19 mouse cellular contexts compared by ENCODE assay signal in the genomic region with DNA sequence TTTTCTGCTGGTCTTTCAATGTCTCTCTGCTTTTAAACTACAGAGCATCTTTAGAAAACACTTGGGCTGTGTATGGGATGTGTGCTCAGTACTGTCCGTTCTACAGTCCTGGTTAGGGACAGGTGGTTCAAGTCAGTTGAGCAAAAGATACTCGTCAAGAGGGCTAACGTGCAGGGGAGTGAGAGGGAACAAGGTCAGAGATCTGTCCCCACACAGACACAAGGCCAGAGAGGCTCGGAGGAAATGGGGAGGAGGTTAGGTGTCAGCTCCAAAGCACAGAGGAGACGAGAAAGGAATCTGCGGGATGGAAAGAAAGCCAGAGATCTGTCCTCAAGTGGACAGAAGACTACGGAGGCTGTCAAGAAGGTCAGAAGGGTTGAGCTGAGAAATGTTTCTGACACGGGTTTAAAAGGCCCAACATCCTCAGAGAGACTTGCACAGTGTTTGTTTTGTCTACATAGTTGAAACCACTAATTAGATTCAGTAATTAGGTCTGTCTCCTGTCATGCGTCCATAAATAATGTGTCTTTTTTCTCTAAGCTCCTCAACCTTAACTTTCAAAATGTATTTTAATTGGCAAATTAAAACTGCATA. TPM values are rescaled to one million over a fixed set of nuclear protein-coding genes. Genes with fewer than 3 reads are reported as not detected.
DNase-seq lines count a peak whose midpoint lies in the region; ATAC-seq and TF ChIP-seq lines count a peak whose summit lies in the region.
"Had no signal": no experiment of that assay in that cellular context is flagged by ENCODE, and none has a peak within 500 bp of the region (broad histone marks: within the 10 kb centered on the region; RNA-seq: fewer than 3 reads in every experiment).

No protein-coding gene starts in this region.

- no peaks in the 10 kb centered on the region for H3K4me1 ChIP-seq in kidney, adult 2 months (ENCODE audit: control insufficient read depth, insufficient read depth, low read length)
- H3K4me1 ChIP-seq in neural tube, embryonic 15.5 days, result 0 out of 2 replicates have a peak, but pooled peaks cover 3% of the 10 kb centered on the region
- H3K4me1 ChIP-seq: embryonic facial prominence, embryonic 13.5 days had no signal

- H3K4me3 ChIP-seq in kidney, adult 2 months (ENCODE audit: insufficient read depth, low read depth, low read length), result no peak overlapping the region
- H3K4me3 ChIP-seq in neural tube, embryonic 15.5 days (replicated peaks), result no peak overlapping the region
- H3K4me3 ChIP-seq: embryonic facial prominence, embryonic 13.5 days; forebrain, embryonic 15.5 days; heart, embryonic 13.5 days; hindbrain, embryonic 13.5 days had no signal

- no peaks in the 10 kb centered on the region for H3K27me3 ChIP-seq in kidney, adult 2 months (replicated peaks; ENCODE audit: control insufficient read depth, insufficient read depth, low read length)
- no peaks in the 10 kb centered on the region for H3K27me3 ChIP-seq in neural tube, embryonic 15.5 days (replicated peaks)
- H3K27me3 ChIP-seq: embryonic facial prominence, embryonic 13.5 days; forebrain, embryonic 15.5 days; heart, embryonic 13.5 days; hindbrain, embryonic 13.5 days; Patski had no signal

- 52% methylated on average over 9 of the region's 9 CpGs for WGBS in kidney, adult 2 months
- WGBS in neural tube, embryonic 15.5 days, result 72% methylated on average over 9 of the region's 9 CpGs

- no peaks in the 10 kb centered on the region for H3K9me3 ChIP-seq in neural tube, embryonic 15.5 days (replicated peaks)
- H3K9me3 ChIP-seq: embryonic facial prominence, embryonic 13.5 days; forebrain, embryonic 15.5 days; heart, embryonic 13.5 days; hindbrain, embryonic 13.5 days had no signal

- no peak overlapping the region for H3K4me2 ChIP-seq in neural tube, embryonic 15.5 days
- H3K4me2 ChIP-seq: embryonic facial prominence, embryonic 13.5 days; forebrain, embryonic 15.5 days; heart, embryonic 13.5 days; hindbrain, embryonic 13.5 days had no signal

- H3K9ac ChIP-seq in neural tube, embryonic 15.5 days (replicated peaks), result no peak overlapping the region
- H3K9ac ChIP-seq: embryonic facial prominence, embryonic 13.5 days; forebrain, embryonic 15.5 days; heart, embryonic 13.5 days; hindbrain, embryonic 13.5 days had no signal

- DNase-seq in kidney, adult 2 months, result peak; percentile 40
- no peak for DNase-seq in kidney, adult 18-20 months
- DNase-seq in retina, postnatal 1 day, result peak; percentile 51
- DNase-seq in retina, embryonic 14.5 days (ENCODE audit: low spot score), result no peak
- peak; percentile 58 for DNase-seq in kidney, postnatal 14 days
- DNase-seq: adrenal gland, postnatal 14 days; cerebellum, adult 18-20 months; cerebellum, adult 9-11 months; cerebellum, postnatal 36 days; gastrocnemius, postnatal 36 days; heart, adult 11 months had no signal

- no peak for ATAC-seq in neural tube, embryonic 15.5 days (ENCODE audit: low FRiP score)
- no peak for ATAC-seq in erythroblast, adult 5-6 weeks (replicated peaks; ENCODE audit: low FRiP score, poor library complexity, severe bottlenecking)
- ATAC-seq: activated CD4-positive, CD25-positive, alpha-beta regulatory T cell, adult 4 months; forebrain, embryonic 15.5 days; Patski had no signal

- no peak for TF ChIP-seq CTCF in kidney, adult 2 months (conservative IDR thresholded peaks at IDR 0.05; ENCODE audit: insufficient read depth, insufficient read length, low read depth, low read length)

- TF ChIP-seq POLR2A in kidney, adult 2 months (IDR thresholded peaks at IDR 0.05; ENCODE audit: low read depth, low read length), result no peak

- no peak overlapping the region for H3K27ac ChIP-seq in kidney, adult 2 months (ENCODE audit: insufficient read depth, low read depth, low read length)
- no peak overlapping the region for H3K27ac ChIP-seq in neural tube, embryonic 15.5 days (replicated peaks)
- H3K27ac ChIP-seq: embryonic facial prominence, embryonic 13.5 days; forebrain, embryonic 15.5 days; heart, embryonic 13.5 days; hindbrain, embryonic 13.5 days had no signal

- no peaks in the 10 kb centered on the region for H3K36me3 ChIP-seq in kidney, adult 2 months (ENCODE audit: control insufficient read depth, insufficient read depth, low read length)
- H3K36me3 ChIP-seq in neural tube, embryonic 15.5 days, result peaks cover 10% of the 10 kb centered on the region
- H3K36me3 ChIP-seq: embryonic facial prominence, embryonic 13.5 days; forebrain, embryonic 15.5 days had no signal

RNA-seq across cellular contexts. Expression of a gene that starts 12.3 kb away (rescaled TPM):
- polyA plus RNA-seq in kidney, adult 2 months (2012; rRNA removed), result 20.4 and 22.4 TPM in 2 replicates
- polyA plus RNA-seq in neural tube, embryonic 15.5 days (2015; fragmentation: Nextera tagmentation; extraction: Ambion mirVana), result 91.7 and 102 TPM in 2 replicates
- total RNA-seq in erythroblast, adult 5-6 weeks (2015; ENCODE audit: low replicate concordance), result 5.0 and 14.6 TPM in 2 replicates
- 8.4 and 10.6 TPM in 2 replicates for total RNA-seq in erythroblast, adult 5-6 weeks (2017; ENCODE audit: low replicate concordance)
- polyA plus RNA-seq: activated CD4-positive, CD25-positive, alpha-beta regulatory T cell, adult 4 months had no signal

RNA-seq across cellular contexts. Expression of a gene that starts 30.2 kb away (rescaled TPM):
- 14.0 and 14.2 TPM in 2 replicates for polyA plus RNA-seq in kidney, adult 2 months (2012; rRNA removed)
- 120 and 128 TPM in 2 replicates for polyA plus RNA-seq in neural tube, embryonic 15.5 days (2015; fragmentation: Nextera tagmentation; extraction: Ambion mirVana)
- total RNA-seq in erythroblast, adult 5-6 weeks (2015; ENCODE audit: low replicate concordance), result 33.2 and 36.2 TPM in 2 replicates
- 36.7 and 48.5 TPM in 2 replicates for total RNA-seq in erythroblast, adult 5-6 weeks (2017; ENCODE audit: low replicate concordance)

Comparison
In these comparisons a context has a peak if more than half of its experiments do, and no peak if none do; other contexts are left out.
1. DNase-seq: peak in kidney, adult 2 months (single experiment), retina, postnatal 1 day (single experiment) and kidney, postnatal 14 days (single experiment); none in kidney, adult 18-20 months (single experiment) and retina, embryonic 14.5 days (single experiment).